Mouse (Mus musculus) CH12.LX (cell line): ENCODE measurements around the gene Casr. TPM values are rescaled to one million over a fixed set of nuclear protein-coding genes. Genes with fewer than 3 reads are reported as not detected.

Experiments used
- DNase-seq: peaks from one replicate; pipeline ENCODE4 v3.0.0-alpha.2; 2013; ENCODE audit errors: extremely low read depth
- H3K27ac ChIP-seq: 2 replicates; pipeline ENCODE4 v1.5.1; 2012; ENCODE audit warnings: low read depth, mild to moderate bottlenecking, control low read depth, moderate library complexity; ENCODE audit not compliant: insufficient read depth
- H3K27me3 ChIP-seq: replicated peaks from 2 replicates; pipeline ENCODE3; 2012; ENCODE audit warnings: inconsistent platforms
- H3K36me3 ChIP-seq, 2 experiments: replicated peaks in 1 of 2; 2 replicates each; pipeline versions ENCODE3 to v1.6.1; 2012; ENCODE audit warnings: inconsistent platforms in 1 of 2, low read length in 1 of 2, mild to moderate bottlenecking in 1 of 2, mixed read lengths in 1 of 2, moderate library complexity in 1 of 2; ENCODE audit not compliant: control insufficient read depth in 1 of 2, insufficient read depth in 1 of 2
- H3K4me1 ChIP-seq, 2 experiments: 2 replicates each; pipeline ENCODE4 v1.6.1; 2012; ENCODE audit warnings: inconsistent platforms in 1 of 2, moderate library complexity in 1 of 2; ENCODE audit not compliant: insufficient read depth in 2 of 2, control insufficient read depth in 1 of 2
- H3K4me2 ChIP-seq: 2 replicates; pipeline ENCODE4 v1.6.1; 2012; ENCODE audit warnings: low read depth, mild to moderate bottlenecking, control low read depth; ENCODE audit not compliant: poor library complexity, insufficient read depth, severe bottlenecking
- H3K4me3 ChIP-seq, 3 experiments: fragments of 150-350 bp in 1 of 3; sonication (generic) in 1 of 3; replicated peaks in 1 of 3; 2 replicates each; pipeline versions ENCODE3 to v1.5.1; 2011 to 2012; ENCODE audit warnings: low read depth in 2 of 3, low read length in 2 of 3, mild to moderate bottlenecking in 2 of 3, moderate library complexity in 2 of 3, control low read depth in 1 of 3, improper control_type of control experiment in 1 of 3, inconsistent platforms in 1 of 3, mixed read lengths in 1 of 3; ENCODE audit not compliant: poor library complexity in 1 of 3
- H3K79me2 ChIP-seq: replicated peaks from 2 replicates; pipeline ENCODE4 v1.6.1; 2012; ENCODE audit warnings: mild to moderate bottlenecking, moderate library complexity; ENCODE audit not compliant: control insufficient read depth, poor library complexity, insufficient read depth, severe bottlenecking; ENCODE audit errors: extremely low read depth
- H3K9ac ChIP-seq: 2 replicates; pipeline ENCODE4 v1.6.1; 2012; ENCODE audit warnings: low read depth, mild to moderate bottlenecking, control low read depth, moderate library complexity; ENCODE audit not compliant: insufficient read depth
- H3K9me3 ChIP-seq: replicated peaks from 2 replicates; pipeline ENCODE3; 2012; ENCODE audit warnings: low read length, inconsistent platforms, mixed read lengths
- BHLHE40 ChIP-seq: IDR thresholded peaks from 2 replicates; pipeline ENCODE4 v1.6.1; 2011; ENCODE audit warnings: mild to moderate bottlenecking, low read depth, low read length, improper control_type of control experiment
- CHD1 ChIP-seq: IDR thresholded peaks from 2 replicates; pipeline ENCODE4 v1.6.1; 2012; ENCODE audit warnings: low read depth, low read length, improper control_type of control experiment, inconsistent platforms
- CHD2 ChIP-seq: IDR thresholded peaks from 2 replicates; pipeline ENCODE4 v1.6.1; 2011; ENCODE audit warnings: low read length, improper control_type of control experiment
- CTCF ChIP-seq, 2 experiments: IDR thresholded peaks in 1 of 2; conservative IDR thresholded peaks in 1 of 2; 2 replicates each; pipeline ENCODE4 v1.5.1; 2011 to 2012; ENCODE audit warnings: low read depth in 2 of 2, low read length in 2 of 2, improper control_type of control experiment in 1 of 2, inconsistent platforms in 1 of 2, mild to moderate bottlenecking in 1 of 2, moderate library complexity in 1 of 2
- E2F4 ChIP-seq: IDR thresholded peaks from 2 replicates; pipeline ENCODE4 v1.6.1; 2011; ENCODE audit warnings: low read depth, low read length, improper control_type of control experiment; ENCODE audit not compliant: insufficient replicate concordance
- ELF1 ChIP-seq: IDR thresholded peaks from 2 replicates; pipeline ENCODE4 v1.6.1; 2014; ENCODE audit warnings: low read depth, mild to moderate bottlenecking, inconsistent platforms, low read length, improper control_type of control experiment
- EP300 ChIP-seq: IDR thresholded peaks from 2 replicates; pipeline ENCODE4 v1.6.1; 2011; ENCODE audit warnings: low read length, improper control_type of control experiment
- ETS1 ChIP-seq: conservative IDR thresholded peaks from 2 replicates; pipeline ENCODE4 v1.6.1; 2012; ENCODE audit warnings: low read depth, mild to moderate bottlenecking, inconsistent platforms, low read length, improper control_type of control experiment, moderate library complexity
- GABPA ChIP-seq: IDR thresholded peaks from 2 replicates; pipeline ENCODE4 v1.6.1; 2012; ENCODE audit warnings: low read depth, low read length, improper control_type of control experiment, inconsistent platforms; ENCODE audit not compliant: insufficient replicate concordance
- HCFC1 ChIP-seq: IDR thresholded peaks from 2 replicates; pipeline ENCODE4 v1.6.1; 2012; ENCODE audit warnings: low read depth, mild to moderate bottlenecking, inconsistent platforms, low read length, improper control_type of control experiment
- IRF4 ChIP-seq: IDR thresholded peaks from 2 replicates; pipeline ENCODE4 v1.6.1; 2014; ENCODE audit warnings: low read depth, mild to moderate bottlenecking, inconsistent platforms, low read length, improper control_type of control experiment
- JUN ChIP-seq: IDR thresholded peaks from 2 replicates; pipeline ENCODE4 v1.6.1; 2011; ENCODE audit warnings: low read depth, mild to moderate bottlenecking, low read length, improper control_type of control experiment, moderate library complexity; ENCODE audit not compliant: insufficient read depth
- JUND ChIP-seq: conservative IDR thresholded peaks from 2 replicates; pipeline ENCODE4 v1.6.1; 2011; ENCODE audit warnings: low read depth, low read length, improper control_type of control experiment
- KAT2A ChIP-seq: IDR thresholded peaks from 2 replicates; pipeline ENCODE4 v1.6.1; 2012; ENCODE audit warnings: low read length, improper control_type of control experiment, inconsistent platforms; ENCODE audit not compliant: insufficient replicate concordance
- MAFK ChIP-seq: IDR thresholded peaks from 2 replicates; pipeline ENCODE4 v1.6.1; 2011; ENCODE audit warnings: low read length, improper control_type of control experiment; ENCODE audit not compliant: insufficient replicate concordance
- MAX ChIP-seq: IDR thresholded peaks from 2 replicates; pipeline ENCODE4 v1.6.1; 2011; ENCODE audit warnings: low read length, improper control_type of control experiment
- MAZ ChIP-seq: IDR thresholded peaks from 2 replicates; pipeline ENCODE4 v1.6.1; 2012; ENCODE audit warnings: low read depth, mild to moderate bottlenecking, inconsistent platforms, low read length, improper control_type of control experiment, moderate library complexity
- MEF2A ChIP-seq: IDR thresholded peaks from 2 replicates; pipeline ENCODE4 v1.6.1; 2014; ENCODE audit warnings: low read depth, mild to moderate bottlenecking, inconsistent platforms, low read length, improper control_type of control experiment, borderline replicate concordance
- MXI1 ChIP-seq: IDR thresholded peaks from 2 replicates; pipeline ENCODE4 v1.6.1; 2011; ENCODE audit warnings: mild to moderate bottlenecking, low read depth, low read length, improper control_type of control experiment
- MYC ChIP-seq: IDR thresholded peaks from 2 replicates; pipeline ENCODE4 v1.6.1; 2011; ENCODE audit warnings: low read depth, mild to moderate bottlenecking, improper control_type of control experiment, low read length
- NELFE ChIP-seq: IDR thresholded peaks from 2 replicates; pipeline ENCODE4 v1.6.1; 2011; ENCODE audit warnings: low read depth, low read length, improper control_type of control experiment
- NRF1 ChIP-seq: IDR thresholded peaks from 2 replicates; pipeline ENCODE4 v1.6.1; 2014; ENCODE audit warnings: low read depth, mild to moderate bottlenecking, inconsistent platforms, low read length, improper control_type of control experiment, moderate library complexity
- PAX5 ChIP-seq: IDR thresholded peaks from 2 replicates; pipeline ENCODE4 v1.6.1; 2012; ENCODE audit warnings: low read length, inconsistent platforms, mixed read lengths
- POLR2A ChIP-seq: IDR thresholded peaks from 2 replicates; pipeline ENCODE4 v1.6.1; 2011; ENCODE audit warnings: low read depth, mild to moderate bottlenecking, improper control_type of control experiment, low read length
- POLR2AphosphoS2 ChIP-seq: IDR thresholded peaks from 2 replicates; pipeline ENCODE4 v1.6.1; 2011; ENCODE audit warnings: low read depth, low read length, improper control_type of control experiment
- RAD21 ChIP-seq: IDR thresholded peaks from 2 replicates; pipeline ENCODE4 v1.6.1; 2011; ENCODE audit warnings: low read depth, mild to moderate bottlenecking, low read length, improper control_type of control experiment, moderate library complexity
- RCOR1 ChIP-seq: conservative IDR thresholded peaks from 2 replicates; pipeline ENCODE4 v1.6.1; 2012; ENCODE audit warnings: low read depth, mild to moderate bottlenecking, inconsistent platforms, low read length, improper control_type of control experiment
- SIN3A ChIP-seq: IDR thresholded peaks from 2 replicates; pipeline ENCODE4 v1.6.1; 2012; ENCODE audit warnings: low read length, improper control_type of control experiment, inconsistent platforms
- SMC3 ChIP-seq: IDR thresholded peaks from 2 replicates; pipeline ENCODE4 v1.6.1; 2011; ENCODE audit warnings: low read depth, low read length, improper control_type of control experiment
- TBP ChIP-seq: conservative IDR thresholded peaks from 2 replicates; pipeline ENCODE4 v1.6.1; 2011; ENCODE audit warnings: low read depth, low read length, improper control_type of control experiment
- TCF12 ChIP-seq: IDR thresholded peaks from 2 replicates; pipeline ENCODE4 v1.6.1; 2014; ENCODE audit warnings: low read depth, mild to moderate bottlenecking, inconsistent platforms, low read length, improper control_type of control experiment
- UBTF ChIP-seq: IDR thresholded peaks from 2 replicates; pipeline ENCODE4 v1.6.1; 2012; ENCODE audit warnings: low read depth, mild to moderate bottlenecking, inconsistent platforms, low read length, improper control_type of control experiment, moderate library complexity
- USF1 ChIP-seq: IDR thresholded peaks from 2 replicates; pipeline ENCODE4 v1.6.1; 2014; ENCODE audit warnings: low read depth, mild to moderate bottlenecking, inconsistent platforms, low read length, improper control_type of control experiment
- USF2 ChIP-seq: conservative IDR thresholded peaks from 2 replicates; pipeline ENCODE4 v1.6.1; 2011; ENCODE audit warnings: low read depth, low read length, improper control_type of control experiment
- ZC3H11A ChIP-seq: IDR thresholded peaks from 2 replicates; pipeline ENCODE4 v1.6.1; 2012; ENCODE audit warnings: low read depth, mild to moderate bottlenecking, inconsistent platforms, low read length, improper control_type of control experiment
- ZKSCAN1 ChIP-seq: IDR thresholded peaks from 2 replicates; pipeline ENCODE4 v1.6.1; 2012; ENCODE audit warnings: low read depth, inconsistent platforms, low read length, improper control_type of control experiment, borderline replicate concordance
- ZMIZ1 ChIP-seq: IDR thresholded peaks from 2 replicates; pipeline ENCODE4 v1.6.1; 2012; ENCODE audit warnings: low read depth, mild to moderate bottlenecking, inconsistent platforms, low read length, improper control_type of control experiment
- ZNF384 ChIP-seq: IDR thresholded peaks from 2 replicates; pipeline ENCODE4 v1.6.1; 2012; ENCODE audit warnings: low read depth, low read length, improper control_type of control experiment, inconsistent platforms
- dilution Hi-C: fragments of 300-500 bp; cut with MboI; formaldehyde crosslinking; loops from 2 replicates; pipeline ENCODE4 v1.14.3; 2020; ENCODE audit warnings: low sequenced_read_pairs; ENCODE audit not compliant: extremely low pct_unique_long_range_greater_than_20kb, extremely low pct_ligation_motif_present
- in situ Hi-C: fragments of 300-500 bp; cut with MboI; formaldehyde crosslinking; loops from 3 replicates; pipeline ENCODE4 v1.14.3; 2019; ENCODE audit warnings: low sequenced_read_pairs, low pct_ligation_motif_present, low pct_unique_long_range_greater_than_20kb, mixed read lengths
- polyA plus RNA-seq: library from polyadenylated mRNA; unstranded; fragments of >175 nt; gene quantifications from 2 replicates; pipeline ENCODE4 v1.2.1, GENCODE M21; 2012; ENCODE audit warnings: low read depth; ENCODE audit not compliant: insufficient read length
- total RNA-seq, 2 experiments: library from RNA; depleted of rRNA; stranded (reverse); fragments of 300-350 nt in 1 of 2; fragments of >200 nt in 1 of 2; gene quantifications; 2 replicates each; pipeline ENCODE4 v1.2.3; 2012 to 2014

Gene Casr
- total and polyA plus RNA-seq, 3 experiments = 0.35 to 0.63 (median 0.59) TPM

GRCm38 (mm10) chr16:36505134-36505533 is 56.8 kb downstream of the Casr start:
- in situ Hi-C loops = no loop called here
- TF ChIP-seq USF2 (no peak), RAD21 (no peak), NELFE (no peak), CHD2 (no peak), ETS1 (peak; percentile 73), JUN (peak; percentile 26; the same call in 1 of the 2 replicates), EP300 (peak; percentile 79), POLR2A (no peak), TBP (peak; percentile 65; the same call in 1 of the 2 replicates), MAX (peak; percentile 59; the same call in 1 of the 2 replicates), MYC (peak; percentile 39; the same call in 1 of the 2 replicates), SMC3 (0 out of 2 replicates have a peak, but pooled peaks have one; percentile 14), USF1 (no peak), UBTF (no peak), MEF2A (peak; percentile 52; the same call in 1 of the 2 replicates), RCOR1 (peak; percentile 89), ZNF384 (peak; percentile 91), CHD1 (no peak), KAT2A (no peak), SIN3A (peak; percentile 59; the same call in 1 of the 2 replicates), MAFK (peak; percentile 48; the same call in 1 of the 2 replicates), BHLHE40 (peak; percentile 67), IRF4 (peak; percentile 77), MAZ (0 out of 2 replicates have a peak, but pooled peaks have one; percentile 52), GABPA (no peak), CTCF (conservative IDR thresholded peaks at IDR 0.05 in 1 of 2, IDR thresholded peaks at IDR 0.05 in 1 of 2; ENCODE audit: low read depth in 2 of 2, low read length in 2 of 2) (no peak), TCF12 (peak; percentile 60; the same call in 1 of the 2 replicates), NRF1 (no peak), ZC3H11A (no peak), E2F4 (no peak), MXI1 (no peak), POLR2AphosphoS2 (no peak), ELF1 (0 out of 2 replicates have a peak, but pooled peaks have one; percentile 23), ZMIZ1 (no peak; the same call in 1 of the 2 replicates), JUND (no peak), ZKSCAN1 (no peak), HCFC1 (0 out of 2 replicates have a peak, but pooled peaks have one; percentile 29), PAX5 (no peak)
- TF ChIP-seq, all 38 proteins: peak for 18

More at GRCm38 (mm10) chr16:36505134-36505533, 56.8 kb downstream of the Casr start:
- no peak overlapping the region for H3K4me3 ChIP-seq
- DNase-seq = peak; percentile 74
- H3K9ac ChIP-seq = no peak overlapping the region
- no peak overlapping the region; the same call in 1 of the 2 replicates for H3K4me2 ChIP-seq
- no peaks in the 10 kb centered on the region for H3K36me3 ChIP-seq
- H3K27me3 ChIP-seq = no peaks in the 10 kb centered on the region
- H3K79me2 ChIP-seq = no peaks in the 10 kb centered on the region
- H3K4me1 ChIP-seq = peaks cover 10 to 41% of the 10 kb centered on the region in 2 experiments; a peak in 3 of 4 replicates
- H3K27ac ChIP-seq = no peak overlapping the region
- H3K9me3 ChIP-seq = no peaks in the 10 kb centered on the region
- dilution Hi-C loops = no loop called here
